Mouse (Mus musculus): Measurements from ENCODE around the gene Phf21a. TPM values are rescaled to one million over a fixed set of nuclear protein-coding genes. Genes with fewer than 3 reads are reported as not detected.
A peak's percentile ranks its signal among the peaks of the same experiment; 100 is the strongest.

Gene Phf21a
- total and polyA plus RNA-seq, 3 experiments = 26.4 to 30.2 (median 27.6) TPM

GRCm38 (mm10) chr2:92403776-92404319 lies 310.9 kb downstream of the Phf21a start:
- 0 out of 2 replicates have a peak, but pooled peaks cover 1% of the 10 kb centered on the region for H3K27me3 ChIP-seq (ENCODE audit: control insufficient read depth, insufficient read depth, low read length)
- no peaks in the 10 kb centered on the region for H3K79me2 ChIP-seq (replicated peaks; ENCODE audit: control insufficient read depth, insufficient read depth, low read length)
- no peak overlapping the region for H3K9ac ChIP-seq (ENCODE audit: low read depth, low read length)
- no peak for TF ChIP-seq CTCF (IDR thresholded peaks at IDR 0.05)
- no peak for TF ChIP-seq POLR2A (IDR thresholded peaks at IDR 0.05; ENCODE audit: insufficient read depth, low read depth, low read length)
- TF ChIP-seq EP300 (IDR thresholded peaks at IDR 0.05; ENCODE audit: insufficient read depth, low read depth, low read length) = no peak
- H3K36me3 ChIP-seq (ENCODE audit: control insufficient read depth, insufficient read depth, low read length) = no peaks in the 10 kb centered on the region
- no peak overlapping the region for H3K27ac ChIP-seq
- no peak for DNase-seq
- H3K4me1 ChIP-seq (ENCODE audit: control insufficient read depth, insufficient read depth, low read length) = peaks cover 2% of the 10 kb centered on the region; the same call in 1 of the 2 replicates
- WGBS = 88% methylated on average over 5 of the region's 5 CpGs
- no peak overlapping the region for H3K4me3 ChIP-seq
- intact Hi-C loops (cut with DNase I) = no loop called here

GRCm38 (mm10) chr2:92404737-92405136 lies 311.8 kb downstream of the Phf21a start:
- Histone ChIP-seq H3K9ac (ENCODE audit: low read depth, low read length) (no peak overlapping the region), H3K36me3 (ENCODE audit: control insufficient read depth, insufficient read depth, low read length) (no peaks in the 10 kb centered on the region), H3K79me2 (replicated peaks; ENCODE audit: control insufficient read depth, insufficient read depth, low read length) (no peaks in the 10 kb centered on the region), H3K4me3 (no peak overlapping the region), H3K27ac (no peak overlapping the region), H3K4me1 (ENCODE audit: control insufficient read depth, insufficient read depth, low read length) (peaks cover 2% of the 10 kb centered on the region; the same call in 1 of the 2 replicates), H3K27me3 (ENCODE audit: control insufficient read depth, insufficient read depth, low read length) (0 out of 2 replicates have a peak, but pooled peaks cover 1% of the 10 kb centered on the region)
- intact Hi-C loops (cut with DNase I) = no loop called here
- DNase-seq = no peak
- 82% methylated on average over 6 of the region's 6 CpGs for WGBS
- TF ChIP-seq CTCF (IDR thresholded peaks at IDR 0.05) = no peak
- no peak for TF ChIP-seq POLR2A (IDR thresholded peaks at IDR 0.05; ENCODE audit: insufficient read depth, low read depth, low read length)
- TF ChIP-seq EP300 (IDR thresholded peaks at IDR 0.05; ENCODE audit: insufficient read depth, low read depth, low read length) = no peak

- DNase-seq = no peak
- Histone ChIP-seq H3K27ac (no peak overlapping the region), H3K9ac (ENCODE audit: low read depth, low read length) (no peak overlapping the region), H3K79me2 (replicated peaks; ENCODE audit: control insufficient read depth, insufficient read depth, low read length) (no peaks in the 10 kb centered on the region), H3K36me3 (ENCODE audit: control insufficient read depth, insufficient read depth, low read length) (no peaks in the 10 kb centered on the region), H3K27me3 (ENCODE audit: control insufficient read depth, insufficient read depth, low read length) (0 out of 2 replicates have a peak, but pooled peaks cover 1% of the 10 kb centered on the region), H3K4me3 (no peak overlapping the region), H3K4me1 (ENCODE audit: control insufficient read depth, insufficient read depth, low read length) (peaks cover 2% of the 10 kb centered on the region; the same call in 1 of the 2 replicates)
- intact Hi-C loops (cut with DNase I) = no loop called here
- TF ChIP-seq CTCF (IDR thresholded peaks at IDR 0.05) (no peak), EP300 (IDR thresholded peaks at IDR 0.05; ENCODE audit: insufficient read depth, low read depth, low read length) (no peak), POLR2A (IDR thresholded peaks at IDR 0.05; ENCODE audit: insufficient read depth, low read depth, low read length) (no peak)
- WGBS = 93% methylated on average over 7 of the region's 7 CpGs
Observed at GRCm38 (mm10) chr2:92405687-92406086, 312.8 kb downstream of the Phf21a start.

- TF ChIP-seq POLR2A (IDR thresholded peaks at IDR 0.05; ENCODE audit: insufficient read depth, low read depth, low read length) (no peak), CTCF (IDR thresholded peaks at IDR 0.05) (no peak), EP300 (IDR thresholded peaks at IDR 0.05; ENCODE audit: insufficient read depth, low read depth, low read length) (no peak)
- 86% methylated on average over 18 of the region's 18 CpGs for WGBS
- H3K36me3 ChIP-seq (ENCODE audit: control insufficient read depth, insufficient read depth, low read length) = no peaks in the 10 kb centered on the region
Observed at GRCm38 (mm10) chr2:92408309-92409045, 315.6 kb downstream of the Phf21a start.

GRCm38 (mm10) chr2:92411705-92412104 lies 318.8 kb downstream of the Phf21a start:
- Histone ChIP-seq H3K27me3 (ENCODE audit: control insufficient read depth, insufficient read depth, low read length) (no peaks in the 10 kb centered on the region), H3K27ac (no peak overlapping the region), H3K36me3 (ENCODE audit: control insufficient read depth, insufficient read depth, low read length) (no peaks in the 10 kb centered on the region; the same call in 1 of the 2 replicates), H3K4me3 (no peak overlapping the region), H3K79me2 (replicated peaks; ENCODE audit: control insufficient read depth, insufficient read depth, low read length) (no peaks in the 10 kb centered on the region), H3K9ac (ENCODE audit: low read depth, low read length) (no peak overlapping the region), H3K4me1 (ENCODE audit: control insufficient read depth, insufficient read depth, low read length) (no peaks in the 10 kb centered on the region; the same call in 1 of the 2 replicates)
- intact Hi-C loops (cut with DNase I) = no loop called here
- DNase-seq = peak; percentile 40 to 49
- no peak for TF ChIP-seq EP300 (IDR thresholded peaks at IDR 0.05; ENCODE audit: insufficient read depth, low read depth, low read length)
- TF ChIP-seq POLR2A (IDR thresholded peaks at IDR 0.05; ENCODE audit: insufficient read depth, low read depth, low read length) = no peak
- no peak for TF ChIP-seq CTCF (IDR thresholded peaks at IDR 0.05)
- WGBS = 70% methylated on average over 10 of the region's 10 CpGs

More at GRCm38 (mm10) chr2:92408309-92409045, 315.6 kb downstream of the Phf21a start:
- Histone ChIP-seq H3K27me3 (ENCODE audit: control insufficient read depth, insufficient read depth, low read length) (no peaks in the 10 kb centered on the region), H3K4me3 (no peak overlapping the region), H3K4me1 (ENCODE audit: control insufficient read depth, insufficient read depth, low read length) (no peaks in the 10 kb centered on the region; the same call in 1 of the 2 replicates), H3K9ac (ENCODE audit: low read depth, low read length) (no peak overlapping the region), H3K27ac (no peak overlapping the region), H3K79me2 (replicated peaks; ENCODE audit: control insufficient read depth, insufficient read depth, low read length) (no peaks in the 10 kb centered on the region)
- DNase-seq = no peak
- intact Hi-C loops (cut with DNase I) = no loop called here

Small RNA genes within 50 kb of the gene (microRNA-seq; reads per million reads assigned to microRNA genes)
- gene Mir1955 (8.1 to 15.7 reads per million in 2 experiments), gene Mir7000 (0 reads per million in 2 experiments)

Other genes starting within 250 kb of the Phf21a start
- gene Chrm4, start 165.9 kb upstream of the Phf21a start, total RNA-seq (2021) = not detected
- gene Chrm4, start 165.9 kb upstream of the Phf21a start, polyA plus RNA-seq (2012; rRNA removed) = 0.14 and 0.29 TPM in 2 replicates
- gene Mdk, start 160.8 kb upstream of the Phf21a start, total RNA-seq (2021) = 1 to 10 TPM; 2.5 to 2.8 TPM
- 4.1 and 5.4 TPM in 2 replicates for gene Mdk, start 160.8 kb upstream of the Phf21a start, polyA plus RNA-seq (2012; rRNA removed)
- not detected for gene Gm9821, start 147.4 kb upstream of the Phf21a start, total RNA-seq (2021)
- gene Gm9821, start 147.4 kb upstream of the Phf21a start, polyA plus RNA-seq (2012; rRNA removed) = not detected in 2 replicates
- gene Dgkz, start 117.3 kb upstream of the Phf21a start, total RNA-seq (2021) = 10 to 100 TPM; 35.5 to 37.5 TPM
- gene Dgkz, start 117.3 kb upstream of the Phf21a start, polyA plus RNA-seq (2012; rRNA removed) = 102 and 118 TPM in 2 replicates
- gene Creb3l1, start 68.6 kb upstream of the Phf21a start, total RNA-seq (2021) = 1 to 10 TPM; 3.8 to 5.8 TPM
- gene Creb3l1, start 68.6 kb upstream of the Phf21a start, polyA plus RNA-seq (2012; rRNA removed) = 3.3 and 4.5 TPM in 2 replicates